Mouse (Mus musculus) kidney, adult 9 months (tissue): ENCODE data around the gene Atp13a1.

Experiments
- DNase-seq: peaks from one replicate; pipeline ENCODE4 v3.0.0; 2022

Gene Atp13a1

DNA sequence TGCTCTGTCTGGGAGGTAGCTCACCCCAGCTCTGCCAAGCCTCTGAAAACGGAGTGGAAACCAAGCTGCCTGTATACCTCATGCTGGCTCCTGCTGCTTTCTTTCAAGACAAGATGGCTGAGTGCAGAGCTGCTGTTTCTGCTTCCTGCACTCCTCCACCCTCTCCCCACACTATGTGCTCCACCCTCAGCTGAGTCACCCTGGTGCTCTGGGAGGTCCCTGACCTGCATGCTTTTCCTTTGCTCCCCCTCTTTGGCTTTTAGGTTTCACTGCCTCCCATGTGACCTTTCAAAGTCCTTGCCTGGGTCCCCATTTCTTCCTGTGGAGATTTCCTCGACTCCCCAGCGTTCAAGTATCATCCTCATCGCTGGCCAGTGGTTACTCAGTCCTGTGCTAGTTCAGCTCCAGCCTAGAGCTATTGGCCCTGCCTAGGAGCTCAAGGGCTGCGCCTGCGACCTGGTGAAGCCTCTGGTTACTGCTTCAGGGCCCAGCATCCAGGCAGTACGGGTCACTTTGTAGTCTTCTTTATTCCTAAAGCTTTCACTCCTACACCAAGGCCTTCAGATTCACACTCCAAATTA is 60.1 kb downstream of the Atp13a1 start:
- DNase-seq = no peak

DNA sequence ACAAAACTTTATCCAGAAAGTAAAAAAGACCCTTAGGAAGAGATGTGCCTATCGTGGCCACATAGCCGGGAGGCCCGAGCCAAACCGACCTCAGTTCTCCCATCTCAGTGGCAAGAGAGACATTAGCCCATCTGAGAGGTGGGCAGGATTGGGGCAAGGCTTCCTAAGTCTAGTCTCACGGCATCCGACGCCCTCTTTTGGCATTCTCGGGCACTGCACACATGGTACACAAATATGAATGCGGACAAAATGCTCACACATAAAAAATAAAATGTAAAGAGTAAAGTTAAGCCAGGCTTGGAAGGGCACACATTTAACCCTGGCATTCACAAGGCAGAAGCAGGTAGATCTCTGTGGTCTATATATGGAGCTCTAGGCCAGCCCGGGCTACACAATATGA is 62.9 kb downstream of the Atp13a1 start:
- no peak for DNase-seq
